Mouse (Mus musculus) intestine, embryonic 16.5 days (tissue): Measurements from ENCODE around the gene Cfdp1. TPM values are rescaled to one million over a fixed set of nuclear protein-coding genes. Genes with fewer than 3 reads are reported as not detected.

Experiments used
- ATAC-seq: fragments of 200-750 bp; cut with Nextera tagmentation; 2 replicates; pipeline ENCODE4 v1.8.0; 2017; ENCODE audit warnings: moderate TSS enrichment, moderate library complexity
- H3K27ac ChIP-seq: fragments of 300-500 bp; sonication (generic); 2 replicates; pipeline ENCODE4 v1.5.1; 2014; ENCODE audit warnings: mild to moderate bottlenecking, low read length
- H3K27me3 ChIP-seq: fragments of 300-500 bp; sonication (generic); replicated peaks from 2 replicates; pipeline ENCODE4 v1.6.1; 2014; ENCODE audit warnings: low read length, control low read depth, mixed read lengths; ENCODE audit not compliant: control insufficient read depth, insufficient read depth
- H3K36me3 ChIP-seq: fragments of 300-500 bp; sonication (generic); 2 replicates; pipeline ENCODE4 v1.6.1; 2014; ENCODE audit warnings: low read length, control low read depth; ENCODE audit not compliant: control insufficient read depth, insufficient read depth
- H3K4me1 ChIP-seq: fragments of 300-500 bp; sonication (generic); 2 replicates; pipeline ENCODE4 v1.6.1; 2014; ENCODE audit warnings: low read length, control low read depth, mixed read lengths; ENCODE audit not compliant: control insufficient read depth, insufficient read depth
- H3K4me2 ChIP-seq: fragments of 300-500 bp; sonication (generic); 2 replicates; pipeline ENCODE4 v1.6.1; 2014; ENCODE audit warnings: low read depth, low read length, control low read depth
- H3K4me3 ChIP-seq: fragments of 300-500 bp; sonication (generic); 2 replicates; pipeline ENCODE4 v1.5.1; 2014; ENCODE audit warnings: mild to moderate bottlenecking, low read length
- H3K9ac ChIP-seq: fragments of 300-500 bp; sonication (generic); 2 replicates; pipeline ENCODE4 v1.6.1; 2014; ENCODE audit warnings: low read depth, low read length
- H3K9me3 ChIP-seq: fragments of 300-500 bp; sonication (generic); 2 replicates; pipeline ENCODE4 v1.6.1; 2016; ENCODE audit warnings: low read length, control low read depth; ENCODE audit not compliant: control insufficient read depth
- WGBS: fragments of 180-500 bp; shearing (Covaris S2); extraction: QIAGEN DNeasy Blood & Tissue Kit; methylation state at CpG from one replicate; pipeline ENCODE4 v1.1.7; 2014; 5-methylcytosine and 5-hydroxymethylcytosine counted together
- polyA plus RNA-seq: library from polyadenylated mRNA; unstranded; fragments of >200 nt; fragmentation: Nextera tagmentation; extraction: Ambion mirVana; gene quantifications from 2 replicates; pipeline ENCODE4 v1.2.1, GENCODE M21; 2015

The Cfdp1 gene
- polyA plus RNA-seq, 1 experiment from 2014 or later = 179 TPM

- 65% methylated on average over 4 of the region's 4 CpGs for WGBS
Observed at GRCm38 (mm10) chr8:111831996-111832395, 22.1 kb downstream of the Cfdp1 start.

GRCm38 (mm10) chr8:111828595-111828994 is 25.5 kb downstream of the Cfdp1 start:
- peaks cover 6% of the 10 kb centered on the region for H3K4me1 ChIP-seq
- no peaks in the 10 kb centered on the region for H3K9me3 ChIP-seq
- no peak overlapping the region for H3K4me3 ChIP-seq
- peak; percentile 62 for ATAC-seq
- no peak overlapping the region for H3K9ac ChIP-seq
- WGBS = 61% methylated on average over 6 of the region's 6 CpGs
- H3K4me2 ChIP-seq = no peak overlapping the region
- 0 out of 2 replicates have a peak, but pooled peaks cover 4% of the 10 kb centered on the region for H3K36me3 ChIP-seq
- H3K27ac ChIP-seq = peak overlapping the region; percentile 30
- no peaks in the 10 kb centered on the region for H3K27me3 ChIP-seq

More at GRCm38 (mm10) chr8:111831996-111832395, 22.1 kb downstream of the Cfdp1 start:
- Histone ChIP-seq H3K36me3 (no peaks in the 10 kb centered on the region), H3K4me2 (no peak overlapping the region), H3K4me3 (no peak overlapping the region), H3K27ac (no peak overlapping the region; the same call in 1 of the 2 replicates), H3K27me3 (no peaks in the 10 kb centered on the region), H3K9me3 (no peaks in the 10 kb centered on the region), H3K9ac (no peak overlapping the region), H3K4me1 (peaks cover 9% of the 10 kb centered on the region)
- no peak for ATAC-seq

DNA sequence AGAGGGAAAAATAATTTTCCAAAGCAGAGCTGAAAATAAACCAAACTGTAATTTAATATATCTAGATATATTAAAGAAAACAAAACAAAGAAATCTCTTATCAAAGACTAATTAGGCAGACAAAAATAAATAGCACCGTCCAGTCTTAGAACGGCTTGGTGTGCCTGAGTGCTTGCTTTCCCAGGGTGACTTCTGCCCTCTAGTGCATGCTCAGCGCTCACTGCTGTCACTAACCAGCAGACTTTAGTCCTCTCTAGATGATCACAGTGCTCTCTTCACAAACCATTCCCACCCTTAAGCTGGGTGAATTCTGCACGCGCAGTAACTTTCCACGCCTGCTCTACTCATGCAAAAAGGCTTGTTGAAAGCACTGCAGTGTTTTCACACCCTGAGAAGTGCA is 28.9 kb downstream of the Cfdp1 start:
- Histone ChIP-seq H3K36me3 (0 out of 2 replicates have a peak, but pooled peaks cover 4% of the 10 kb centered on the region), H3K4me2 (no peak overlapping the region), H3K4me1 (0 out of 2 replicates have a peak, but pooled peaks cover 6% of the 10 kb centered on the region), H3K9ac (no peak overlapping the region), H3K4me3 (no peak overlapping the region), H3K27ac (no peak overlapping the region), H3K27me3 (no peaks in the 10 kb centered on the region), H3K9me3 (no peaks in the 10 kb centered on the region)
- 63% methylated on average over 6 of the region's 6 CpGs for WGBS
- no peak for ATAC-seq

DNA sequence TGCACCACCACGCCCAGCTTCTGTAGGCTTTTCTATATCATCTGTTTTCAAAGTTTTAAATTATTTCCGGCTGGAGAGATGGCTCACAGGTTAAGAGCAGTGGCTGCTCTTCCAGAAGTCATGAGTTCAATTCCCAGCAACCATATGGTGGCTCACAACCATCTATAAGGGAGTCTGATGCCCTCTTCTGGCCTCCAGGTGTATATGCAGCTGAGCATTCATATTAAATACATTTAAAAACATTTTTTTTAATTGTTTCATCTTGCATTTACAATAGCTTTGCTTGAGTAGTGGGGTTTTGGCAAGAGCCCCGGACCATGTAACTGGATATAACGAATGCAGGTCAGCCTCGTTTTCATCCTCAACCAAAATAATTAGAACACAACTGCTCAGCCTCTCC is 29.8 kb downstream of the Cfdp1 start:
- 0 out of 2 replicates have a peak, but pooled peaks cover 5% of the 10 kb centered on the region for H3K4me1 ChIP-seq
- no peak overlapping the region for H3K4me3 ChIP-seq
- no peak overlapping the region for H3K9ac ChIP-seq
- no peak overlapping the region for H3K4me2 ChIP-seq
- ATAC-seq = no peak
- H3K27ac ChIP-seq = no peak overlapping the region
- H3K9me3 ChIP-seq = no peaks in the 10 kb centered on the region
- H3K36me3 ChIP-seq = 0 out of 2 replicates have a peak, but pooled peaks cover 4% of the 10 kb centered on the region
- H3K27me3 ChIP-seq = no peaks in the 10 kb centered on the region
- WGBS = 93% methylated on average over 5 of the region's 5 CpGs

GRCm38 (mm10) chr8:111821199-111821598 is 32.9 kb downstream of the Cfdp1 start:
- 82% methylated on average over 10 of the region's 10 CpGs for WGBS
- Histone ChIP-seq H3K4me1 (no peaks in the 10 kb centered on the region), H3K27ac (no peak overlapping the region), H3K36me3 (0 out of 2 replicates have a peak, but pooled peaks cover 4% of the 10 kb centered on the region), H3K9ac (no peak overlapping the region), H3K4me3 (no peak overlapping the region), H3K27me3 (no peaks in the 10 kb centered on the region), H3K9me3 (no peaks in the 10 kb centered on the region), H3K4me2 (no peak overlapping the region)
- no peak for ATAC-seq

- no peak overlapping the region for H3K4me2 ChIP-seq
- no peak for ATAC-seq
- H3K4me3 ChIP-seq = no peak overlapping the region
Observed at GRCm38 (mm10) chr8:111820691-111821090, 33.4 kb downstream of the Cfdp1 start.

GRCm38 (mm10) chr8:111820018-111820417 is 34.1 kb downstream of the Cfdp1 start:
- Histone ChIP-seq H3K4me2 (no peak overlapping the region), H3K27ac (no peak overlapping the region)
- no peak for ATAC-seq

More at GRCm38 (mm10) chr8:111820691-111821090, 33.4 kb downstream of the Cfdp1 start:
- H3K9ac ChIP-seq = no peak overlapping the region
- no peaks in the 10 kb centered on the region for H3K9me3 ChIP-seq
- H3K27ac ChIP-seq = no peak overlapping the region
- H3K27me3 ChIP-seq = no peaks in the 10 kb centered on the region
- H3K36me3 ChIP-seq = 0 out of 2 replicates have a peak, but pooled peaks cover 4% of the 10 kb centered on the region
- no peaks in the 10 kb centered on the region for H3K4me1 ChIP-seq
- WGBS = 85% methylated on average over 4 of the region's 4 CpGs

GRCm38 (mm10) chr8:111818556-111818955 is 35.5 kb downstream of the Cfdp1 start:
- H3K36me3 ChIP-seq = no peaks in the 10 kb centered on the region
- no peaks in the 10 kb centered on the region for H3K4me1 ChIP-seq
- no peak for ATAC-seq
- no peaks in the 10 kb centered on the region for H3K9me3 ChIP-seq
- 94% methylated on average over 3 of the region's 3 CpGs for WGBS
- H3K9ac ChIP-seq = no peak overlapping the region
- H3K4me2 ChIP-seq = no peak overlapping the region
- no peak overlapping the region for H3K27ac ChIP-seq
- H3K4me3 ChIP-seq = no peak overlapping the region
- no peaks in the 10 kb centered on the region for H3K27me3 ChIP-seq

More at GRCm38 (mm10) chr8:111820018-111820417, 34.1 kb downstream of the Cfdp1 start:
- Histone ChIP-seq H3K4me1 (no peaks in the 10 kb centered on the region), H3K9me3 (no peaks in the 10 kb centered on the region), H3K9ac (no peak overlapping the region), H3K4me3 (no peak overlapping the region), H3K27me3 (no peaks in the 10 kb centered on the region), H3K36me3 (0 out of 2 replicates have a peak, but pooled peaks cover 4% of the 10 kb centered on the region)
- 85% methylated on average over 12 of the region's 12 CpGs for WGBS

DNA sequence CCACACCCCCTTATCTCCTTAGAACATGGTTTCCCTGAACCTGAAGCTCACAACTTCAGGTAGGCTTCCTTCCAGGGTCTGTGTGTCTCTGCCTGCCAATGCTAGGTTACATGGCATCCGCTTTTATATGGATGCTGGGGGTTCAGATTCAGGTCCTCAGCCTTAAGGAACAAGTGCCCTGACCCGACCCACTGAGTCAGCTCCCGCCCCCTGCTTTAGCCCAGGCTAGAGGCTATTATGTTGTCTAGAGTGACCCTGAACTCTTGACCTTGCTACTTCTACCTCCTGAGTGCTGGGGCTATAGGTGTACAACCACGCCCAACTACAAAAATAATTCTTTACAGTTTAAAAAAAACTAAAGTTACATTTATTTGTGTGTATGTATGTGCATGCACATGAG is 39.0 kb downstream of the Cfdp1 start:
- Histone ChIP-seq H3K27ac (no peak overlapping the region), H3K4me1 (no peaks in the 10 kb centered on the region), H3K4me2 (no peak overlapping the region), H3K36me3 (0 out of 2 replicates have a peak, but pooled peaks cover 2% of the 10 kb centered on the region), H3K4me3 (no peak overlapping the region), H3K9ac (no peak overlapping the region), H3K27me3 (no peaks in the 10 kb centered on the region), H3K9me3 (no peaks in the 10 kb centered on the region)
- WGBS = 93% methylated on average over 4 of the region's 4 CpGs
- ATAC-seq = no peak

DNA sequence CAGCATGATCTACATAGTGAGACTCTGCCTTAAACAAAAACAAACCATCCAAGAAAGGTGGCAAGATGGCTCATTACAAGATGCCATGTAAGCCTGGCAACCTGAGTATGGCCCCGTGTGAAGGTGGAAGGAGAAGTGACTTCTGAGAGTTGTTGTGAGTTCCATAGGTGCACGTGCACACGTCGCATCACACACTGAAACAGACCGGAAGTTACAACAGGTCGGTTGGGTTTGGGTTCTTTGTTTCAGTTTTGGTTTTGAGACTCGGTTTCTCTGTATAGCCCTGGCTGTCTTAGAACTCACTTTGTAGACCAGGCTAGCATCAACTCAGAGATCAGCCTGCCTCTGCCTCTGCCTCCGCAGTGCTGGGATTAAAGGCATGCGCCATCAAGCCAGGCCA is 40.3 kb downstream of the Cfdp1 start:
- no peaks in the 10 kb centered on the region for H3K4me1 ChIP-seq
- 97% methylated on average over 9 of the region's 9 CpGs for WGBS
- no peak overlapping the region for H3K9ac ChIP-seq
- H3K27me3 ChIP-seq = no peaks in the 10 kb centered on the region
- H3K4me3 ChIP-seq = no peak overlapping the region
- no peaks in the 10 kb centered on the region for H3K9me3 ChIP-seq
- no peak overlapping the region for H3K27ac ChIP-seq
- H3K4me2 ChIP-seq = no peak overlapping the region
- H3K36me3 ChIP-seq = 0 out of 2 replicates have a peak, but pooled peaks cover 2% of the 10 kb centered on the region
- no peak for ATAC-seq
